Mouse (Mus musculus) limb, embryonic 14.5 days (tissue): Measurements from ENCODE around the gene Pou5f1. TPM values are rescaled to one million over a fixed set of nuclear protein-coding genes. Genes with fewer than 3 reads are reported as not detected.

Source experiments
- ATAC-seq: fragments of 200-750 bp; cut with Nextera tagmentation; 2 replicates; pipeline ENCODE4 v1.8.0; 2017; ENCODE audit warnings: low read depth, moderate number of reproducible peaks, moderate TSS enrichment; ENCODE audit not compliant: low FRiP score
- DNase-seq: peaks from one replicate; pipeline ENCODE4 v3.0.0-alpha.2; 2015; ENCODE audit warnings: low spot score
- H3K27ac ChIP-seq: fragments of 300-500 bp; sonication (generic); replicated peaks from 2 replicates; pipeline ENCODE4 v1.5.1; 2014; ENCODE audit warnings: low read depth, mild to moderate bottlenecking, low read length, moderate library complexity, mixed read lengths
- H3K27me3 ChIP-seq: fragments of 300-500 bp; sonication (generic); 2 replicates; pipeline ENCODE4 v1.6.1; 2014; ENCODE audit warnings: low read length, mixed read lengths; ENCODE audit not compliant: control insufficient read depth, insufficient read depth
- H3K36me3 ChIP-seq: fragments of 300-500 bp; sonication (generic); 2 replicates; pipeline ENCODE4 v1.6.1; 2014; ENCODE audit warnings: mild to moderate bottlenecking, low read length, moderate library complexity, mixed read lengths; ENCODE audit not compliant: control insufficient read depth, insufficient read depth
- H3K4me1 ChIP-seq: fragments of 300-500 bp; sonication (generic); 2 replicates; pipeline ENCODE4 v1.6.1; 2014; ENCODE audit warnings: antibody characterized with exemption, low read length, mixed read lengths; ENCODE audit not compliant: control insufficient read depth, insufficient read depth
- H3K4me2 ChIP-seq: fragments of 300-500 bp; sonication (generic); replicated peaks from 2 replicates; pipeline ENCODE4 v1.6.1; 2014; ENCODE audit warnings: low read depth, mild to moderate bottlenecking, low read length, moderate library complexity; ENCODE audit not compliant: severe bottlenecking
- H3K4me3 ChIP-seq: fragments of 300-500 bp; sonication (generic); replicated peaks from 2 replicates; pipeline ENCODE4 v1.5.1; 2014; ENCODE audit warnings: low read length
- H3K9ac ChIP-seq: fragments of 300-500 bp; sonication (generic); 2 replicates; pipeline ENCODE4 v1.6.1; 2014; ENCODE audit warnings: mild to moderate bottlenecking, low read depth, low read length, moderate library complexity; ENCODE audit not compliant: severe bottlenecking
- H3K9me3 ChIP-seq: fragments of 300-500 bp; sonication (generic); 2 replicates; pipeline ENCODE4 v1.6.1; 2016; ENCODE audit warnings: low read length; ENCODE audit not compliant: control insufficient read depth
- POLR2A ChIP-seq: fragments of 200-500 bp; IDR thresholded peaks from 2 replicates; pipeline ENCODE4 v1.8.0; 2012; ENCODE audit warnings: inconsistent platforms, mild to moderate bottlenecking, moderate library complexity, borderline replicate concordance; ENCODE audit not compliant: insufficient read depth, insufficient read length; ENCODE audit errors: extremely low read depth
- WGBS: fragments of 180-500 bp; shearing (Covaris S2); extraction: QIAGEN DNeasy Blood & Tissue Kit; methylation state at CpG from one replicate; pipeline ENCODE4 v1.1.7; 2014; 5-methylcytosine and 5-hydroxymethylcytosine counted together
- polyA plus RNA-seq, 2 experiments: library from polyadenylated mRNA; depleted of rRNA in 1 of 2; stranded (reverse) in 1 of 2; unstranded in 1 of 2; fragments of >200 nt; fragmentation: Nextera tagmentation in 1 of 2; extraction: Ambion mirVana in 1 of 2; gene quantifications; 2 replicates each; pipeline versions ENCODE4 v1.2.1 to v1.2.3; 2012 to 2014

Pou5f1 gene
- polyA plus RNA-seq, 2 experiments: 0.06 TPM; not detected in 1

GRCm38 (mm10) chr17:35490320-35490719 lies 15.5 kb upstream of the Pou5f1 start:
- no peak overlapping the region for H3K4me3 ChIP-seq
- H3K27ac ChIP-seq: no peak overlapping the region
- no peak for TF ChIP-seq POLR2A
- no peak overlapping the region for H3K9ac ChIP-seq
- no peaks in the 10 kb centered on the region for H3K36me3 ChIP-seq
- DNase-seq: no peak
- H3K4me2 ChIP-seq: no peak overlapping the region
- no peaks in the 10 kb centered on the region for H3K4me1 ChIP-seq
- WGBS: 80% methylated on average over 5 of the region's 5 CpGs
- no peak for ATAC-seq
- no peaks in the 10 kb centered on the region for H3K27me3 ChIP-seq
- H3K9me3 ChIP-seq: no peaks in the 10 kb centered on the region

GRCm38 (mm10) chr17:35497124-35497523 lies 8.7 kb upstream of the Pou5f1 start:
- no peak for ATAC-seq
- 97% methylated on average over 7 of the region's 7 CpGs for WGBS
- H3K4me1 ChIP-seq: peaks cover 3% of the 10 kb centered on the region; the same call in 1 of the 2 replicates

GRCm38 (mm10) chr17:35502226-35502625 lies 3.6 kb upstream of the Pou5f1 start:
- Histone ChIP-seq H3K4me1 (peaks cover 6% of the 10 kb centered on the region; the same call in 1 of the 2 replicates), H3K9me3 (no peaks in the 10 kb centered on the region), H3K36me3 (no peaks in the 10 kb centered on the region), H3K27me3 (no peaks in the 10 kb centered on the region), H3K27ac (no peak overlapping the region), H3K9ac (no peak overlapping the region), H3K4me3 (no peak overlapping the region), H3K4me2 (no peak overlapping the region)
- DNase-seq (no peak), ATAC-seq (no peak; the same call in 1 of the 2 replicates)
- WGBS: 5% methylated on average over 6 of the region's 6 CpGs
- TF ChIP-seq POLR2A: no peak

More at GRCm38 (mm10) chr17:35497124-35497523, 8.7 kb upstream of the Pou5f1 start:
- Histone ChIP-seq H3K4me3 (no peak overlapping the region), H3K9ac (no peak overlapping the region), H3K27me3 (no peaks in the 10 kb centered on the region), H3K36me3 (no peaks in the 10 kb centered on the region), H3K9me3 (no peaks in the 10 kb centered on the region), H3K27ac (no peak overlapping the region), H3K4me2 (no peak overlapping the region)
- no peak for DNase-seq
- no peak for TF ChIP-seq POLR2A

- no peak for DNase-seq
- H3K4me2 ChIP-seq: no peak overlapping the region
- no peaks in the 10 kb centered on the region for H3K27me3 ChIP-seq
- 64% methylated on average over 5 of the region's 5 CpGs for WGBS
- H3K27ac ChIP-seq: no peak overlapping the region
- H3K36me3 ChIP-seq: no peaks in the 10 kb centered on the region
- H3K9me3 ChIP-seq: no peaks in the 10 kb centered on the region
- no peak for TF ChIP-seq POLR2A
- H3K9ac ChIP-seq: no peak overlapping the region
- ATAC-seq: no peak
- no peak overlapping the region for H3K4me3 ChIP-seq
- peaks cover 6% of the 10 kb centered on the region; the same call in 1 of the 2 replicates for H3K4me1 ChIP-seq
Measured at GRCm38 (mm10) chr17:35502762-35503161, 3.1 kb upstream of the Pou5f1 start.

- 27% methylated on average over 5 of the region's 5 CpGs for WGBS
Measured at GRCm38 (mm10) chr17:35503849-35504248, 2.0 kb upstream of the Pou5f1 start.

More at GRCm38 (mm10) chr17:35503849-35504248, 2.0 kb upstream of the Pou5f1 start:
- no peak overlapping the region for H3K4me3 ChIP-seq
- H3K27ac ChIP-seq: no peak overlapping the region
- no peak overlapping the region for H3K9ac ChIP-seq
- ATAC-seq (no peak), DNase-seq (no peak)
- H3K36me3 ChIP-seq: no peaks in the 10 kb centered on the region
- no peak for TF ChIP-seq POLR2A
- no peak overlapping the region for H3K4me2 ChIP-seq
- no peaks in the 10 kb centered on the region for H3K27me3 ChIP-seq
- peaks cover 6% of the 10 kb centered on the region; the same call in 1 of the 2 replicates for H3K4me1 ChIP-seq
- H3K9me3 ChIP-seq: no peaks in the 10 kb centered on the region
